Mouse (Mus musculus): ENCODE measurements around the gene Nuak1.

Gene Nuak1

GRCm38 (mm10) chr10:84376346-84376745, 64.1 kb downstream of the Nuak1 start:
- DNase-seq, result no peak

- DNase-seq, result no peak
Observed at GRCm38 (mm10) chr10:84374996-84375395, 65.4 kb downstream of the Nuak1 start.

GRCm38 (mm10) chr10:84373476-84373875, 66.9 kb downstream of the Nuak1 start:
- DNase-seq, result no peak

GRCm38 (mm10) chr10:84372161-84373095, 68.0 kb downstream of the Nuak1 start:
- no peak for DNase-seq

GRCm38 (mm10) chr10:84371681-84372160, 68.7 kb downstream of the Nuak1 start:
- no peak for DNase-seq

- DNase-seq, result no peak
Observed at GRCm38 (mm10) chr10:84371230-84371629, 69.2 kb downstream of the Nuak1 start.

GRCm38 (mm10) chr10:84369646-84370314, 70.6 kb downstream of the Nuak1 start:
- no peak for DNase-seq

GRCm38 (mm10) chr10:84368185-84368584, 72.2 kb downstream of the Nuak1 start:
- no peak for DNase-seq

- DNase-seq, result no peak
Observed at GRCm38 (mm10) chr10:84365166-84365865, 75.1 kb downstream of the Nuak1 start.

GRCm38 (mm10) chr10:84363833-84364232, 76.6 kb downstream of the Nuak1 start:
- DNase-seq, result no peak

- no peak for DNase-seq
Observed at GRCm38 (mm10) chr10:84360953-84361352, 79.4 kb downstream of the Nuak1 start.

GRCm38 (mm10) chr10:84360391-84360790, 80.0 kb downstream of the Nuak1 start:
- no peak for DNase-seq

GRCm38 (mm10) chr10:84358738-84359120, 81.7 kb downstream of the Nuak1 start:
- DNase-seq, result no peak

- no peak for DNase-seq
Observed at GRCm38 (mm10) chr10:84357997-84358737, 82.2 kb downstream of the Nuak1 start.

- no peak for DNase-seq
Observed at GRCm38 (mm10) chr10:84357593-84357992, 82.8 kb downstream of the Nuak1 start.

- DNase-seq, result no peak
Observed at GRCm38 (mm10) chr10:84354323-84354722, 86.1 kb downstream of the Nuak1 start.

GRCm38 (mm10) chr10:84345730-84346129, 94.7 kb downstream of the Nuak1 start:
- DNase-seq, result no peak

- no peak for DNase-seq
Observed at GRCm38 (mm10) chr10:84343536-84343935, 96.9 kb downstream of the Nuak1 start.

GRCm38 (mm10) chr10:84339456-84339855, 100.9 kb downstream of the Nuak1 start:
- peak; percentile 68 for DNase-seq

- no peak for DNase-seq
Observed at GRCm38 (mm10) chr10:84338752-84339151, 101.6 kb downstream of the Nuak1 start.

- DNase-seq, result no peak
Observed at GRCm38 (mm10) chr10:84335441-84335840, 105.0 kb downstream of the Nuak1 start.

- DNase-seq, result no peak
Observed at GRCm38 (mm10) chr10:84329822-84330221, 110.6 kb downstream of the Nuak1 start.

GRCm38 (mm10) chr10:84329336-84329735, 111.1 kb downstream of the Nuak1 start:
- no peak for DNase-seq
